Mouse (Mus musculus): ENCODE measurements around the gene Zfp334. TPM values are rescaled to one million over a fixed set of nuclear protein-coding genes. Genes with fewer than 3 reads are reported as not detected.

Gene Zfp334
- polyA plus RNA-seq, 1 experiment: 7.3 TPM

GRCm38 (mm10) chr2:165389299-165389952, 1.4 kb upstream of the Zfp334 start:
- Histone ChIP-seq H3K27me3 (ENCODE audit: control insufficient read depth, insufficient read depth, low read length, poor library complexity, severe bottlenecking) (no peaks in the 10 kb centered on the region), H3K36me3 (ENCODE audit: control insufficient read depth, insufficient read depth, low read length, poor library complexity, severe bottlenecking) (no peaks in the 10 kb centered on the region), H3K9ac (ENCODE audit: low read depth, poor library complexity, severe bottlenecking) (no peak overlapping the region), H3K4me1 (ENCODE audit: control insufficient read depth, insufficient read depth, low read length) (no peaks in the 10 kb centered on the region), H3K9me3 (replicated peaks; ENCODE audit: control insufficient read depth, insufficient read depth, low read length, poor library complexity, severe bottlenecking) (no peaks in the 10 kb centered on the region), H3K27ac (ENCODE audit: insufficient read depth, low read length) (no peak overlapping the region), H3K4me3 (ENCODE audit: low read depth, low read length) (no peak overlapping the region)
- TF ChIP-seq POLR2A (IDR thresholded peaks at IDR 0.05; ENCODE audit: insufficient read depth, low read length) (no peak), EP300 (IDR thresholded peaks at IDR 0.05; ENCODE audit: insufficient read depth, low read depth, low read length) (no peak), CTCF (IDR thresholded peaks at IDR 0.05; ENCODE audit: low read depth, low read length) (no peak)

- no peak for TF ChIP-seq EP300 (IDR thresholded peaks at IDR 0.05; ENCODE audit: insufficient read depth, low read depth, low read length)
- Histone ChIP-seq H3K9ac (ENCODE audit: low read depth, poor library complexity, severe bottlenecking) (peak overlapping the region; percentile 79), H3K4me3 (ENCODE audit: low read depth, low read length) (peak overlapping the region; percentile 66), H3K27me3 (ENCODE audit: control insufficient read depth, insufficient read depth, low read length, poor library complexity, severe bottlenecking) (no peaks in the 10 kb centered on the region), H3K4me1 (ENCODE audit: control insufficient read depth, insufficient read depth, low read length) (no peaks in the 10 kb centered on the region), H3K9me3 (replicated peaks; ENCODE audit: control insufficient read depth, insufficient read depth, low read length, poor library complexity, severe bottlenecking) (no peaks in the 10 kb centered on the region), H3K36me3 (ENCODE audit: control insufficient read depth, insufficient read depth, low read length, poor library complexity, severe bottlenecking) (no peaks in the 10 kb centered on the region), H3K27ac (ENCODE audit: insufficient read depth, low read length) (no peak overlapping the region)
Measured at GRCm38 (mm10) chr2:165387370-165387769, 689 bp downstream of the Zfp334 start.

GRCm38 (mm10) chr2:165380050-165380449, 8.0 kb downstream of the Zfp334 start:
- H3K9ac ChIP-seq (ENCODE audit: low read depth, poor library complexity, severe bottlenecking): no peak overlapping the region
- no peak overlapping the region for H3K27ac ChIP-seq (ENCODE audit: insufficient read depth, low read length)
- no peaks in the 10 kb centered on the region for H3K4me1 ChIP-seq (ENCODE audit: control insufficient read depth, insufficient read depth, low read length)
- H3K9me3 ChIP-seq (replicated peaks; ENCODE audit: control insufficient read depth, insufficient read depth, low read length, poor library complexity, severe bottlenecking): no peaks in the 10 kb centered on the region
- no peaks in the 10 kb centered on the region for H3K27me3 ChIP-seq (ENCODE audit: control insufficient read depth, insufficient read depth, low read length, poor library complexity, severe bottlenecking)
- H3K36me3 ChIP-seq (ENCODE audit: control insufficient read depth, insufficient read depth, low read length, poor library complexity, severe bottlenecking): no peaks in the 10 kb centered on the region
- H3K4me3 ChIP-seq (ENCODE audit: low read depth, low read length): peak overlapping the region; percentile 39
- TF ChIP-seq CTCF (IDR thresholded peaks at IDR 0.05; ENCODE audit: low read depth, low read length) (no peak), POLR2A (IDR thresholded peaks at IDR 0.05; ENCODE audit: insufficient read depth, low read length) (no peak), EP300 (IDR thresholded peaks at IDR 0.05; ENCODE audit: insufficient read depth, low read depth, low read length) (no peak)

- Histone ChIP-seq H3K4me3 (ENCODE audit: low read depth, low read length) (no peak overlapping the region), H3K9ac (ENCODE audit: low read depth, poor library complexity, severe bottlenecking) (no peak overlapping the region), H3K4me1 (ENCODE audit: control insufficient read depth, insufficient read depth, low read length) (no peaks in the 10 kb centered on the region), H3K9me3 (replicated peaks; ENCODE audit: control insufficient read depth, insufficient read depth, low read length, poor library complexity, severe bottlenecking) (no peaks in the 10 kb centered on the region), H3K36me3 (ENCODE audit: control insufficient read depth, insufficient read depth, low read length, poor library complexity, severe bottlenecking) (no peaks in the 10 kb centered on the region), H3K27me3 (ENCODE audit: control insufficient read depth, insufficient read depth, low read length, poor library complexity, severe bottlenecking) (no peaks in the 10 kb centered on the region), H3K27ac (ENCODE audit: insufficient read depth, low read length) (no peak overlapping the region)
- no peak for TF ChIP-seq EP300 (IDR thresholded peaks at IDR 0.05; ENCODE audit: insufficient read depth, low read depth, low read length)
Measured at GRCm38 (mm10) chr2:165376001-165376400, 12.1 kb downstream of the Zfp334 start.

GRCm38 (mm10) chr2:165375478-165375877, 12.6 kb downstream of the Zfp334 start:
- H3K9ac ChIP-seq (ENCODE audit: low read depth, poor library complexity, severe bottlenecking): no peak overlapping the region
- no peak overlapping the region for H3K27ac ChIP-seq (ENCODE audit: insufficient read depth, low read length)
- no peaks in the 10 kb centered on the region for H3K9me3 ChIP-seq (replicated peaks; ENCODE audit: control insufficient read depth, insufficient read depth, low read length, poor library complexity, severe bottlenecking)
- TF ChIP-seq POLR2A (IDR thresholded peaks at IDR 0.05; ENCODE audit: insufficient read depth, low read length) (no peak), EP300 (IDR thresholded peaks at IDR 0.05; ENCODE audit: insufficient read depth, low read depth, low read length) (no peak)
- H3K36me3 ChIP-seq (ENCODE audit: control insufficient read depth, insufficient read depth, low read length, poor library complexity, severe bottlenecking): no peaks in the 10 kb centered on the region
- H3K4me1 ChIP-seq (ENCODE audit: control insufficient read depth, insufficient read depth, low read length): no peaks in the 10 kb centered on the region
- H3K4me3 ChIP-seq (ENCODE audit: low read depth, low read length): no peak overlapping the region
- H3K27me3 ChIP-seq (ENCODE audit: control insufficient read depth, insufficient read depth, low read length, poor library complexity, severe bottlenecking): no peaks in the 10 kb centered on the region

GRCm38 (mm10) chr2:165371066-165371465, 17.0 kb downstream of the Zfp334 start:
- Histone ChIP-seq H3K9ac (ENCODE audit: low read depth, poor library complexity, severe bottlenecking) (peak overlapping the region; percentile 54; the same call in 1 of the 2 replicates), H3K4me3 (ENCODE audit: low read depth, low read length) (peak overlapping the region; percentile 51), H3K9me3 (replicated peaks; ENCODE audit: control insufficient read depth, insufficient read depth, low read length, poor library complexity, severe bottlenecking) (no peaks in the 10 kb centered on the region), H3K27ac (ENCODE audit: insufficient read depth, low read length) (no peak overlapping the region), H3K36me3 (ENCODE audit: control insufficient read depth, insufficient read depth, low read length, poor library complexity, severe bottlenecking) (no peaks in the 10 kb centered on the region), H3K27me3 (ENCODE audit: control insufficient read depth, insufficient read depth, low read length, poor library complexity, severe bottlenecking) (no peaks in the 10 kb centered on the region), H3K4me1 (ENCODE audit: control insufficient read depth, insufficient read depth, low read length) (no peaks in the 10 kb centered on the region)
- TF ChIP-seq EP300 (IDR thresholded peaks at IDR 0.05; ENCODE audit: insufficient read depth, low read depth, low read length) (no peak), POLR2A (IDR thresholded peaks at IDR 0.05; ENCODE audit: insufficient read depth, low read length) (no peak), CTCF (IDR thresholded peaks at IDR 0.05; ENCODE audit: low read depth, low read length) (no peak)
